Mouse (Mus musculus): ENCODE measurements at regions not wholly inside any gene's neighbourhood (a gene's known extent, or its start where the extent isn't known, plus 50 kb on each side); places are given as distances from the start of the nearest gene placed in this dataset.

DNA sequence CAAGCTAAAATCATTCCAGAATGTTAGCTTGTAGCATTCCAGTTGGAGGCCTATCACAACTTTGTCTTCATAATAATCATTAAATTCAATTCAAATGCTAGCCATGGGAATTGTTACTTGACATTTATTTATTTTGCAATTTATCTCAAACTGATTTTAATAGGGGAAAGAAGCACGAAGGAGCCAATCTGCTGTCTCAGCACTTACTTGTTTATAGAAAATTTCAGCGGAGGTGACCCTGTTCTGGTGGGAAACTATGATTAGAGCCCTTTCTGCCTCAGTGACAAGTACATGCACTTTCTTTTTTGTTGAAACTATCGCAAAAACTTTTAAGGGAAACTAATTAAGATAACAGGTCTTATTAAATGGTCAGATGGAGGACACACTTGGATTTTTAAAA, 1543.4 kb upstream of the Zeb2 start:
- TF ChIP-seq POLR2A (IDR thresholded peaks at IDR 0.05; ENCODE audit: borderline replicate concordance, extremely low read depth, insufficient read depth, insufficient read length): no peak
- Histone ChIP-seq H3K4me2 (replicated peaks; ENCODE audit: low read depth, low read length, severe bottlenecking) (no peak overlapping the region), H3K27me3 (ENCODE audit: control insufficient read depth, insufficient read depth, low read length) (no peaks in the 10 kb centered on the region), H3K4me3 (replicated peaks; ENCODE audit: low read length) (no peak overlapping the region), H3K9me3 (ENCODE audit: control insufficient read depth, low read length) (no peaks in the 10 kb centered on the region), H3K27ac (replicated peaks; ENCODE audit: low read depth, low read length) (no peak overlapping the region), H3K4me1 (ENCODE audit: control insufficient read depth, insufficient read depth, low read length) (no peaks in the 10 kb centered on the region), H3K36me3 (ENCODE audit: control insufficient read depth, insufficient read depth, low read length) (no peaks in the 10 kb centered on the region), H3K9ac (ENCODE audit: low read depth, low read length, severe bottlenecking) (no peak overlapping the region)
- no peak for DNase-seq (ENCODE audit: low spot score)
- ATAC-seq (ENCODE audit: low FRiP score, low read depth): no peak
- WGBS: 49% methylated on average over 3 of the region's 3 CpGs

DNA sequence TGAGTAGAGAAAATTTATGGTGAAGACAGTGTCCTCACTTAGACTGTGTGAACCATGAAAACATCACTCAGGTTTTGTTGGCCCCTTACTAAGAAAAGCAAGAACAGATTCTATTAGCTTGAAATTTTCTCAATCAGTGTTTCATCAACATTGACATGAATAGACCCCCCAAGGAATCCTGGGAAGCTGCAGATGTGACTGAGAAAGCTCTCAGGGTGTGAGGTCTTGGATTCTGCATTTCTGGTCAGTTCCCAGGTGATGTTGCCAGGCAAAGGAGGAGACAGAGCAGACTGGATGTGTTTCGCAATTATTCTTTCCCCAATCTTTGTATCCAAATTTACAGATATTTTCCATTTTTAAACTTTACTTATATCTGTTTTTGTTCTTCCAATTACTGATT, 1538.1 kb upstream of the Zeb2 start:
- ATAC-seq (ENCODE audit: low FRiP score, low read depth) (no peak), DNase-seq (ENCODE audit: low spot score) (no peak)
- no peak for TF ChIP-seq POLR2A (IDR thresholded peaks at IDR 0.05; ENCODE audit: borderline replicate concordance, extremely low read depth, insufficient read depth, insufficient read length)
- Histone ChIP-seq H3K9me3 (ENCODE audit: control insufficient read depth, low read length) (no peaks in the 10 kb centered on the region), H3K36me3 (ENCODE audit: control insufficient read depth, insufficient read depth, low read length) (no peaks in the 10 kb centered on the region), H3K27ac (replicated peaks; ENCODE audit: low read depth, low read length) (no peak overlapping the region), H3K9ac (ENCODE audit: low read depth, low read length, severe bottlenecking) (no peak overlapping the region), H3K4me3 (replicated peaks; ENCODE audit: low read length) (no peak overlapping the region), H3K4me2 (replicated peaks; ENCODE audit: low read depth, low read length, severe bottlenecking) (no peak overlapping the region), H3K4me1 (ENCODE audit: control insufficient read depth, insufficient read depth, low read length) (no peaks in the 10 kb centered on the region), H3K27me3 (ENCODE audit: control insufficient read depth, insufficient read depth, low read length) (no peaks in the 10 kb centered on the region)
- WGBS: 100% methylated on average over 1 of the region's 1 CpGs

- Histone ChIP-seq H3K9ac (ENCODE audit: low read depth, low read length, severe bottlenecking) (no peak overlapping the region), H3K27ac (replicated peaks; ENCODE audit: low read depth, low read length) (no peak overlapping the region), H3K27me3 (ENCODE audit: control insufficient read depth, insufficient read depth, low read length) (no peaks in the 10 kb centered on the region), H3K36me3 (ENCODE audit: control insufficient read depth, insufficient read depth, low read length) (no peaks in the 10 kb centered on the region), H3K4me2 (replicated peaks; ENCODE audit: low read depth, low read length, severe bottlenecking) (no peak overlapping the region), H3K4me3 (replicated peaks; ENCODE audit: low read length) (no peak overlapping the region), H3K9me3 (ENCODE audit: control insufficient read depth, low read length) (peaks cover 7% of the 10 kb centered on the region; the same call in 1 of the 2 replicates), H3K4me1 (ENCODE audit: control insufficient read depth, insufficient read depth, low read length) (no peaks in the 10 kb centered on the region)
- ATAC-seq (ENCODE audit: low FRiP score, low read depth) (no peak), DNase-seq (ENCODE audit: low spot score) (no peak)
- 90% methylated on average over 1 of the region's 1 CpGs for WGBS
- no peak for TF ChIP-seq POLR2A (IDR thresholded peaks at IDR 0.05; ENCODE audit: borderline replicate concordance, extremely low read depth, insufficient read depth, insufficient read length)
These were observed 1535.4 kb upstream of the Zeb2 start for GRCm38 (mm10) chr2:46652616-46653015.

DNA sequence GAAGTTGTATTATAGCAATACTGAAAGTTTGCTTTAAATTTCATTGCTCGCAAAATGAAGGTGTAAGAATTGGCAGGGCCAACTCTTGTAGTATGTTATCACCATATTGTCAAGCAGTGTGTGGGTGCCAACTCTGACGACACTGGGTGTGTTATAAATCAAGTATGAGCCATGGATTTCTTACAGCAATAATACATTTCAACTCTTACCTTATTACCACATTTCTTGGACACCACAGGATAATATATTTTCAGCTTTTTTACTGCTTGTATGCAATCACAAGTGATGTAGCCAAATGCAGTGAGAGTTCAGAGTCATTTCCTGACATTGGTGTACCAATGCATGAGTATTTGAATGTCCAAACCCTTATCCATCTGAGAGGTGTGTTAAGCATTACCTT, 1529.2 kb upstream of the Zeb2 start:
- DNase-seq (ENCODE audit: low spot score): peak; percentile 34
- H3K4me3 ChIP-seq (replicated peaks; ENCODE audit: low read length): no peak overlapping the region
- H3K27me3 ChIP-seq (ENCODE audit: control insufficient read depth, insufficient read depth, low read length): no peaks in the 10 kb centered on the region
- TF ChIP-seq POLR2A (IDR thresholded peaks at IDR 0.05; ENCODE audit: borderline replicate concordance, extremely low read depth, insufficient read depth, insufficient read length): no peak
- 63% methylated on average over 2 of the region's 2 CpGs for WGBS
- H3K36me3 ChIP-seq (ENCODE audit: control insufficient read depth, insufficient read depth, low read length): no peaks in the 10 kb centered on the region
- H3K27ac ChIP-seq (replicated peaks; ENCODE audit: low read depth, low read length): no peak overlapping the region
- no peak overlapping the region for H3K9ac ChIP-seq (ENCODE audit: low read depth, low read length, severe bottlenecking)
- no peak for ATAC-seq (ENCODE audit: low FRiP score, low read depth)
- peaks cover 7% of the 10 kb centered on the region; the same call in 1 of the 2 replicates for H3K9me3 ChIP-seq (ENCODE audit: control insufficient read depth, low read length)
- no peaks in the 10 kb centered on the region for H3K4me1 ChIP-seq (ENCODE audit: control insufficient read depth, insufficient read depth, low read length)
- H3K4me2 ChIP-seq (replicated peaks; ENCODE audit: low read depth, low read length, severe bottlenecking): no peak overlapping the region

- Histone ChIP-seq H3K27ac (replicated peaks; ENCODE audit: low read depth, low read length) (no peak overlapping the region), H3K36me3 (ENCODE audit: control insufficient read depth, insufficient read depth, low read length) (no peaks in the 10 kb centered on the region), H3K4me3 (replicated peaks; ENCODE audit: low read length) (no peak overlapping the region), H3K9ac (ENCODE audit: low read depth, low read length, severe bottlenecking) (no peak overlapping the region), H3K4me2 (replicated peaks; ENCODE audit: low read depth, low read length, severe bottlenecking) (no peak overlapping the region), H3K4me1 (ENCODE audit: control insufficient read depth, insufficient read depth, low read length) (no peaks in the 10 kb centered on the region), H3K27me3 (ENCODE audit: control insufficient read depth, insufficient read depth, low read length) (no peaks in the 10 kb centered on the region), H3K9me3 (ENCODE audit: control insufficient read depth, low read length) (no peaks in the 10 kb centered on the region)
- no peak for ATAC-seq (ENCODE audit: low FRiP score, low read depth)
- no peak for DNase-seq (ENCODE audit: low spot score)
- 84% methylated on average over 2 of the region's 2 CpGs for WGBS
- TF ChIP-seq POLR2A (IDR thresholded peaks at IDR 0.05; ENCODE audit: borderline replicate concordance, extremely low read depth, insufficient read depth, insufficient read length): no peak
These were observed 1492.0 kb upstream of the Zeb2 start for GRCm38 (mm10) chr2:46609217-46609616.

DNA sequence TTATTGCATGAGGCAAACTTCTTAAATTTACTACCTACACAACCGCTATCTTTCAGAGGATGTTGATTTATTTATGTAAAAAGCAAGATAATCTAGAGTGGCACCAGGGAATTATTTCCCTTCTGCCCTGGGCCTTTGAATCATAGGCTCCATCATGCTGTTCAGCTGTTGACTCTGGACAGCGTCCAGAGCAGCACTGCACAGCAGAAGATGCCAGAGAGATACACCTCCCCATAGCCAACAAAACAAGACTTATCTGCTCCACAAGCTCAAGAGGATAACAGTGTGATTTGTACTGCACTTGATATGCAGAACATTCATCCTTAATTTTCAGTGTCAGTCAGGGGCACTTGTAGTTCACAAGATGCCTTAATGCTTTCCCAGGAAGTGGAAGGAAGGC, 1464.6 kb upstream of the Zeb2 start:
- H3K9ac ChIP-seq (ENCODE audit: low read depth, low read length, severe bottlenecking): no peak overlapping the region
- no peaks in the 10 kb centered on the region for H3K4me1 ChIP-seq (ENCODE audit: control insufficient read depth, insufficient read depth, low read length)
- TF ChIP-seq POLR2A (IDR thresholded peaks at IDR 0.05; ENCODE audit: borderline replicate concordance, extremely low read depth, insufficient read depth, insufficient read length): no peak
- H3K4me2 ChIP-seq (replicated peaks; ENCODE audit: low read depth, low read length, severe bottlenecking): no peak overlapping the region
- ATAC-seq (ENCODE audit: low FRiP score, low read depth): no peak
- no peaks in the 10 kb centered on the region for H3K36me3 ChIP-seq (ENCODE audit: control insufficient read depth, insufficient read depth, low read length)
- no peak overlapping the region for H3K27ac ChIP-seq (replicated peaks; ENCODE audit: low read depth, low read length)
- 68% methylated on average over 2 of the region's 2 CpGs for WGBS
- no peak for DNase-seq (ENCODE audit: low spot score)
- H3K27me3 ChIP-seq (ENCODE audit: control insufficient read depth, insufficient read depth, low read length): no peaks in the 10 kb centered on the region
- H3K4me3 ChIP-seq (replicated peaks; ENCODE audit: low read length): no peak overlapping the region
- no peaks in the 10 kb centered on the region for H3K9me3 ChIP-seq (ENCODE audit: control insufficient read depth, low read length)

All from limb, embryonic 14.5 days (tissue).